Mouse (Mus musculus): ENCODE results near the gene Ptov1. TPM values are rescaled to one million over a fixed set of nuclear protein-coding genes. Genes with fewer than 3 reads are reported as not detected.
A peak's percentile ranks its signal among the peaks of the same experiment; 100 is the strongest.

Ptov1 gene
- polyA plus RNA-seq, 1 experiment from 2014 or later: 384 TPM

DNA sequence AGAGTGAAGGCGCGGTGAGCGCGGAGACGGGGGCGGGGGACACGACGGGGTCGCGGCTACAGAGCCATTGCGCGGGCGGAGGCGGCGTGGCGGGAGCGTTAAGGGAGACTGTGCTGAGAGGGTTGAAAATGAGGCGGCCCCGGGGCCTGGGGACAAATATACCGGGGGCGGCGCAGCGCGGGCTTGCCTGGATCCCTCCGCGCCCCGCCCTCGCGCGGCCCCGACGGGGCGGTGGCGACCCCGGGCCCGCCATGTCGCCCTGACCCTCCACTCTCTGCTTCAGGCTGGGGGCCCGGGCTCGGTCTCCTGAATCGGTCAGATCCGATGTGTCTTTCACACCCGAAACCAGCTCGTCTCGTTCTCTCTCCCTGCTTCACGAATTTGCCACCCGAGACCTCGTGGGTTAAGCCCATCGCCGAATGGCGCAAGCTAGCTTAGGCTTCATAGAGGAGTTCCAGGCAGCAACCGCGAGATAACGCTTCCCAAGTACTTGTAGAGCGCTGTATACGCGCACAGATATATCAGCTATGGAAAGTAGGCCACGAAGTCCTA, 53.0 kb downstream of the Ptov1 start, which contains the start of gene Atf5:
Gene Atf5 (minus strand): TSS at position 189 of the 552 bp plus-strand sequence.
- Histone ChIP-seq H3K36me3 (ENCODE audit: control insufficient read depth, insufficient read depth, low read length) (peaks cover 4% of the 10 kb centered on the region; the same call in 1 of the 2 replicates), H3K4me3 (ENCODE audit: low read depth, low read length) (peak within 1 kb of the TSS; percentile 69), H3K4me1 (ENCODE audit: control insufficient read depth, insufficient read depth, low read length) (peaks cover 38% of the 10 kb centered on the region), H3K9me3 (ENCODE audit: control insufficient read depth, low read depth, low read length) (no peaks in the 10 kb centered on the region), H3K27me3 (ENCODE audit: control insufficient read depth, insufficient read depth, low read length) (no peaks in the 10 kb centered on the region), H3K4me2 (replicated peaks; ENCODE audit: low read depth, low read length) (peak within 1 kb of the TSS; percentile 88), H3K27ac (ENCODE audit: low read length) (peak within 1 kb of the TSS; percentile 97), H3K9ac (replicated peaks; ENCODE audit: low read depth, low read length) (peak within 1 kb of the TSS; percentile 90)
- ATAC-seq (ENCODE audit: insufficient number of reproducible peaks, insufficient read depth, low FRiP score, low read depth): peak; percentile 36
- under 1% methylated on average over 39 of the region's 57 CpGs for WGBS

DNA sequence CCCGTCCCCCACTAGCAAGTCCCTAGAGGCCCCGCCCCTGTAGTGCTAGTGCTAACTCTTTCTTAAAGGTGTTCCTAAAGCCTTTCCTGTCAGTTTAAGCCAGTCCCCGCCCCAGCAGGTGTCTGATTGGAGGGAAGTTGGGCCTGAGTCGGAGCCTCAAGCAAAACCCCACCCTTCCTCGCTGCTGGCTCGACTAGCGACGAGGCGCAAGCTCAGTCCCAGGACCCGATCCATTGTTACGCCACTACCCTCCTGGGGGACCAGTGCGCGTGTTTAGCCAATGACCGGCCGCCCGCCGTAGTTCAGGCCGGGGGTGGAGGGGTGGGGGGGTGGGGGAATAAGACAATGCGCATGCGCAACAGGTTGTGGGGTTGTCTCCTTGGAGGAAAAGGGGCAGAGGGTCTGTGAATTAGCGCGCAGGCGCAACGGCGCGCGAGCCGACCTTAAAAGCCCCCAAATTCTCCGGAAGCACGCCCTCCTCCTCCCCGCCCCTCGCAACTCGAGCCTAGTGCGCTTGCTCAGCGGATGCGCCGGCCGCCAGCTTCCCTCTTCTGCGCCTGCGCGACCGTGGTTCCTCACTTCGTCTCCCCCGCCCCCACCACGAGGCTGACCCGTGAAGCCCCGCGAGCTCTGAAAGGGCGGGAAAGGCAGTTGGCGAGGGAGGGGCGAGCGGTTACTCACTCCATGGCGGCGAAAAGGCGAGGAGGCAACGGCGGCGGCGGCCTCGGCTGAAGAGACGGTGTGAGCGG, 53.7 kb downstream of the Ptov1 start, which contains the start of the genes Nup62 and Il4i1:
Gene Nup62 (plus strand): TSS at position 368 of the 749 bp plus-strand sequence.
Gene Il4i1 (plus strand): TSS at position 667 of the 749 bp plus-strand sequence.
- WGBS: under 1% methylated on average over 59 of the region's 62 CpGs
- H3K9me3 ChIP-seq (ENCODE audit: control insufficient read depth, low read depth, low read length): no peaks in the 10 kb centered on the region
- peak; percentile 93 for ATAC-seq (ENCODE audit: insufficient number of reproducible peaks, insufficient read depth, low FRiP score, low read depth)

DNA sequence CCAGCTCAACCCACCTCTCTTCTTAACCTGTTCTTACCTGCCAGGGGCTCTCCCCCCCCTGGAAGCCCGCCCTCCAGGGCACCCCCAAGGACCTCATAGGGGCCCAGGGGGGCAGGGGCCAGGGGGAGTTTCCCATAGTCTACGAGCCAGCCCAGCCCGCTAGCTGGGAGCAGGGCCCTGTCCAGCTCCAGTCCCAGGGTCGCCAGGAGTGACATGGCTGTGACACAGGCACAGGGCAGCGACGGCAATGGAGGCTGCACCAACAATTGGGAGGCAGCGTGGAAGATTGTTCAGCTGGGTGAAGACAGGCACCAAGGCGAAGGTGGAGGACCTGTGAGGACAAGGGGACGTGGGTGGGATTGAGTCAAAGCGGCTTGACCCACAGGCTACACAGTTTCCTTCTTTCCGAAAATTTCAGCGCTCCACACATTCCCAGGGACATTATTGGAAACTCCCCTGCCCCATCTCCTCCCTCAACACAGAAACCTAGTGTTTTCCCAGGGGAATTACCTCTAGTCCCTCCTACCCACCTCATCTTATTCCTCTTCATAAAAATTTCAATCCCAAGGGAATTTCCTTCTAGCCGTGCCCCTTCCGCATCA, 54.5 kb downstream of the Ptov1 start:
- Histone ChIP-seq H3K27ac (ENCODE audit: low read length) (peak overlapping the region; percentile 97; the same call in 1 of the 2 replicates), H3K4me3 (ENCODE audit: low read depth, low read length) (peak overlapping the region; percentile 69), H3K9ac (replicated peaks; ENCODE audit: low read depth, low read length) (no peak overlapping the region), H3K36me3 (ENCODE audit: control insufficient read depth, insufficient read depth, low read length) (peaks cover 4% of the 10 kb centered on the region; the same call in 1 of the 2 replicates), H3K4me2 (replicated peaks; ENCODE audit: low read depth, low read length) (peak overlapping the region; percentile 88), H3K4me1 (ENCODE audit: control insufficient read depth, insufficient read depth, low read length) (peaks cover 36% of the 10 kb centered on the region), H3K27me3 (ENCODE audit: control insufficient read depth, insufficient read depth, low read length) (no peaks in the 10 kb centered on the region), H3K9me3 (ENCODE audit: control insufficient read depth, low read depth, low read length) (no peaks in the 10 kb centered on the region)
- 34% methylated on average over 14 of the region's 14 CpGs for WGBS
- no peak for ATAC-seq (ENCODE audit: insufficient number of reproducible peaks, insufficient read depth, low FRiP score, low read depth)

More for the DNA sequence above, 53.7 kb downstream of the Ptov1 start, which contains the start of the genes Nup62 and Il4i1:
- peaks cover 4% of the 10 kb centered on the region; the same call in 1 of the 2 replicates for H3K36me3 ChIP-seq (ENCODE audit: control insufficient read depth, insufficient read depth, low read length)
- H3K4me1 ChIP-seq (ENCODE audit: control insufficient read depth, insufficient read depth, low read length): peaks cover 38% of the 10 kb centered on the region
- peak within 1 kb of the TSS; percentile 69 for H3K4me3 ChIP-seq (ENCODE audit: low read depth, low read length)
- H3K4me2 ChIP-seq (replicated peaks; ENCODE audit: low read depth, low read length): peak within 1 kb of the TSS; percentile 88
- H3K27me3 ChIP-seq (ENCODE audit: control insufficient read depth, insufficient read depth, low read length): no peaks in the 10 kb centered on the region
- H3K27ac ChIP-seq (ENCODE audit: low read length): peak within 1 kb of the TSS; percentile 97
- H3K9ac ChIP-seq (replicated peaks; ENCODE audit: low read depth, low read length): peak within 1 kb of the TSS; percentile 90

DNA sequence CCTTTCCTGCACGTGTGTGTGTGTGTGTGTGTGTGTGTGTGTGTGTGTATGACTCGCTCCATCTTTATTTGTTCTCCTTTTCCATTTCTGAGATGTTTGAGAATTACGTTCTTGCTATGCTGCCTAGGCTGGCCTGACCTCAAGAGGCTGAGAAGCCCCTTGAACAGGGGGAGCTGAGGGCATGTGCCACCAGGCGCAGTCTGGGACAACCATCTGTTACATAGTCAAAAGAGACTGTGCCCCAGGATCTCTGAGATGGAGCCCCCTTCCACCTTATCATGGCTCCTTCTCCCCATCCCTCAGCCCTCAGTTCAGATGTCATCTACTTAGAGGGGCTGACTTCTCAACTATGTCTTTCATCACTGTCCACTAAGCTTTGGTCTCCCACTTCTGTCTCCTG, 55.2 kb downstream of the Ptov1 start:
- H3K4me2 ChIP-seq (replicated peaks; ENCODE audit: low read depth, low read length): no peak overlapping the region
- peaks cover 4% of the 10 kb centered on the region; the same call in 1 of the 2 replicates for H3K36me3 ChIP-seq (ENCODE audit: control insufficient read depth, insufficient read depth, low read length)
- H3K4me3 ChIP-seq (ENCODE audit: low read depth, low read length): no peak overlapping the region
- 88% methylated on average over 4 of the region's 4 CpGs for WGBS
- H3K4me1 ChIP-seq (ENCODE audit: control insufficient read depth, insufficient read depth, low read length): peaks cover 29% of the 10 kb centered on the region
- H3K27me3 ChIP-seq (ENCODE audit: control insufficient read depth, insufficient read depth, low read length): no peaks in the 10 kb centered on the region
- H3K9me3 ChIP-seq (ENCODE audit: control insufficient read depth, low read depth, low read length): no peaks in the 10 kb centered on the region
- no peak overlapping the region for H3K9ac ChIP-seq (replicated peaks; ENCODE audit: low read depth, low read length)
- no peak overlapping the region for H3K27ac ChIP-seq (ENCODE audit: low read length)
- no peak for ATAC-seq (ENCODE audit: insufficient number of reproducible peaks, insufficient read depth, low FRiP score, low read depth)

DNA sequence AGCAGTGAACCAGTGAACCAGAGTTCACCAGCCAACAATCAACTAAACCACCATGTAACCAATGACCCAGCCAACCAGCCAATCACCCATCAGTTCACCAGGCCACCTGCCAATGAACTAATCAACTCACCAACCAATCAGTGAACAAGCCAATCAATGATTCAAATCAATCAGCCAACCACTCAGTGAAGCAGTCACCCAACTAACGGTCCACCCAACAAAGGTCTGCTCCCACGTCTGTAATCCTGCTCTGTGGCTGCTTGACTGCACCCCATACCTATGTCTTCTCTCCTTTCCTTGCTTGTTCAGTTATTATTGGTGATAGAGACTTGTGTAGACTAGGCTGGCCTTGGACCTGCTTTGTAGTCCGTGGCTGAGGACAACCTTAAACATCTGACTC, 55.6 kb downstream of the Ptov1 start:
- no peak overlapping the region for H3K4me3 ChIP-seq (ENCODE audit: low read depth, low read length)
- peaks cover 25% of the 10 kb centered on the region for H3K4me1 ChIP-seq (ENCODE audit: control insufficient read depth, insufficient read depth, low read length)
- H3K9me3 ChIP-seq (ENCODE audit: control insufficient read depth, low read depth, low read length): no peaks in the 10 kb centered on the region
- H3K4me2 ChIP-seq (replicated peaks; ENCODE audit: low read depth, low read length): no peak overlapping the region
- peaks cover 4% of the 10 kb centered on the region; the same call in 1 of the 2 replicates for H3K36me3 ChIP-seq (ENCODE audit: control insufficient read depth, insufficient read depth, low read length)
- H3K27me3 ChIP-seq (ENCODE audit: control insufficient read depth, insufficient read depth, low read length): no peaks in the 10 kb centered on the region
- H3K9ac ChIP-seq (replicated peaks; ENCODE audit: low read depth, low read length): no peak overlapping the region
- WGBS: 88% methylated on average over 3 of the region's 3 CpGs
- no peak overlapping the region for H3K27ac ChIP-seq (ENCODE audit: low read length)
- ATAC-seq (ENCODE audit: insufficient number of reproducible peaks, insufficient read depth, low FRiP score, low read depth): no peak

MicroRNAs within 50 kb of the gene (microRNA counts, 519-probe panel; counts per million panel counts)
- not detected for microRNA mmu-miR-707

Small RNAs within 50 kb of the gene (microRNA-seq; reads per million reads assigned to microRNA genes)
- not detected for gene Mir707

Other genes starting within 250 kb of the Ptov1 start
- 14.0 and 15.8 TPM in 2 replicates for gene Myh14, start 198.9 kb downstream of the Ptov1 start, polyA plus RNA-seq (2014; fragmentation: Nextera tagmentation; extraction: Ambion mirVana)
- gene Izumo2, start 161.0 kb downstream of the Ptov1 start, polyA plus RNA-seq (2014; fragmentation: Nextera tagmentation; extraction: Ambion mirVana): not detected in 2 replicates
- gene Vrk3, start 121.4 kb downstream of the Ptov1 start, polyA plus RNA-seq (2014; fragmentation: Nextera tagmentation; extraction: Ambion mirVana): 32.9 and 34.7 TPM in 2 replicates
- 1.9 and 3.0 TPM in 2 replicates for gene Zfp473, start 118.7 kb downstream of the Ptov1 start, polyA plus RNA-seq (2014; fragmentation: Nextera tagmentation; extraction: Ambion mirVana)
- 54.2 and 56.6 TPM in 2 replicates for gene Nup62, start 53.7 kb downstream of the Ptov1 start, polyA plus RNA-seq (2014; fragmentation: Nextera tagmentation; extraction: Ambion mirVana)
- gene Il4i1, start 53.4 kb downstream of the Ptov1 start, polyA plus RNA-seq (2014; fragmentation: Nextera tagmentation; extraction: Ambion mirVana): 1.2 and 3.0 TPM in 2 replicates
- 3.1 and 4.4 TPM in 2 replicates for gene Atf5, start 53.1 kb downstream of the Ptov1 start, polyA plus RNA-seq (2014; fragmentation: Nextera tagmentation; extraction: Ambion mirVana)
- 43.6 and 54.9 TPM in 2 replicates for gene Akt1s1, start 20.8 kb downstream of the Ptov1 start, polyA plus RNA-seq (2014; fragmentation: Nextera tagmentation; extraction: Ambion mirVana)
- gene Tbc1d17, start 20.7 kb downstream of the Ptov1 start, polyA plus RNA-seq (2014; fragmentation: Nextera tagmentation; extraction: Ambion mirVana): 64.6 and 71.8 TPM in 2 replicates
- gene Pnkp, start 12.6 kb downstream of the Ptov1 start, polyA plus RNA-seq (2014; fragmentation: Nextera tagmentation; extraction: Ambion mirVana): 25.7 and 30.0 TPM in 2 replicates
- 65.2 and 79.4 TPM in 2 replicates for gene Med25, start 22.9 kb upstream of the Ptov1 start, polyA plus RNA-seq (2014; fragmentation: Nextera tagmentation; extraction: Ambion mirVana)
- 25.8 and 26.4 TPM in 2 replicates for gene Fuz, start 26.3 kb upstream of the Ptov1 start, polyA plus RNA-seq (2014; fragmentation: Nextera tagmentation; extraction: Ambion mirVana)
- 67.3 and 72.1 TPM in 2 replicates for gene Ap2a1, start 59.7 kb upstream of the Ptov1 start, polyA plus RNA-seq (2014; fragmentation: Nextera tagmentation; extraction: Ambion mirVana)
- 0.17 TPM in 2 replicates for gene Tsks, start 73.4 kb upstream of the Ptov1 start, polyA plus RNA-seq (2014; fragmentation: Nextera tagmentation; extraction: Ambion mirVana)
- 24.7 and 25.0 TPM in 2 replicates for gene Cpt1c, start 105.1 kb upstream of the Ptov1 start, polyA plus RNA-seq (2014; fragmentation: Nextera tagmentation; extraction: Ambion mirVana)
- 165 and 186 TPM in 2 replicates for gene Prmt1, start 116.8 kb upstream of the Ptov1 start, polyA plus RNA-seq (2014; fragmentation: Nextera tagmentation; extraction: Ambion mirVana)
- 89.2 and 96.0 TPM in 2 replicates for gene Irf3, start 127.9 kb upstream of the Ptov1 start, polyA plus RNA-seq (2014; fragmentation: Nextera tagmentation; extraction: Ambion mirVana)
- gene Bcl2l12, start 128.9 kb upstream of the Ptov1 start, polyA plus RNA-seq (2014; fragmentation: Nextera tagmentation; extraction: Ambion mirVana): 60.6 and 62.9 TPM in 2 replicates
- 48.9 and 49.8 TPM in 2 replicates for gene Scaf1, start 146.6 kb upstream of the Ptov1 start, polyA plus RNA-seq (2014; fragmentation: Nextera tagmentation; extraction: Ambion mirVana)
- gene Rras, start 148.2 kb upstream of the Ptov1 start, polyA plus RNA-seq (2014; fragmentation: Nextera tagmentation; extraction: Ambion mirVana): 71.0 and 75.0 TPM in 2 replicates
- 13.7 and 17.8 TPM in 2 replicates for gene Prr12, start 183.1 kb upstream of the Ptov1 start, polyA plus RNA-seq (2014; fragmentation: Nextera tagmentation; extraction: Ambion mirVana)
- gene Nosip, start 192.6 kb upstream of the Ptov1 start, polyA plus RNA-seq (2014; fragmentation: Nextera tagmentation; extraction: Ambion mirVana): 58.9 and 63.6 TPM in 2 replicates
- 20.7 and 20.9 TPM in 2 replicates for gene Prrg2, start 192.9 kb upstream of the Ptov1 start, polyA plus RNA-seq (2014; fragmentation: Nextera tagmentation; extraction: Ambion mirVana)
- gene Rcn3, start 222.4 kb upstream of the Ptov1 start, polyA plus RNA-seq (2014; fragmentation: Nextera tagmentation; extraction: Ambion mirVana): 418 and 432 TPM in 2 replicates
- gene Fcgrt, start 234.1 kb upstream of the Ptov1 start, polyA plus RNA-seq (2014; fragmentation: Nextera tagmentation; extraction: Ambion mirVana): 78.6 and 79.9 TPM in 2 replicates

All from stomach, embryonic 14.5 days (tissue).